ENCODE assay signal across 8 mouse cellular contexts in the genomic region with DNA sequence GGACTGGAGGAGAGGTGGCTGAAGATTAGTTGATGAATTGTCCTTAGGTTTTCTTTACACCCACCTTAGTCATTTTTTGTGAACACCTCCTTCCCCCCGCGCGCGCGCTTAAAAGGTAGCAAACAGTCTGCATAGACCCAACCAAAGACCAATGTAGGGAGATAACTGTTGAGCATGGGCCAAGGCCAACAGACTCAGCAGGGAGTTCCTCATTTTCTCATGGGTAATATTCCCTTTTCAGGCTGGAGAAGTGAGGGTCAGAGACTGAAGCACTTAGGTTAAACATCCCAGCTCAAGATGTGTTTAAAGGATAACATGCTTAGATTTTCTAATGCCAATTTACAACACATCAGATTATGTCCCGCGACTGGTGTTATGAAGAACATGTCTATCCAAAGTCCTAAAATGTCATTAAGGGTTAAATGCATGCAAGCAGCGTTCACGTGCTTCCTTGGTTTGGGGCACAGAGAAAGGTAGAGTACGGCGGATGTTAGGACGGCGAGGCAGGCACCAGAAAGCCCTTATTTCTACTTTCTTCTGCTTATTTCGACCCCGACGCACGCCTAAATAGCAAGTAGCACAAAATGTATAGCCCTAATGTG. TPM values are rescaled to one million over a fixed set of nuclear protein-coding genes. Genes with fewer than 3 reads are reported as not detected.
A peak's percentile ranks its signal among the peaks of the same experiment; 100 is the strongest.
DNase-seq lines count a peak whose midpoint lies in the region; ATAC-seq and TF ChIP-seq lines count a peak whose summit lies in the region.

No protein-coding gene starts in this region.

- H3K4me2 ChIP-seq in forebrain, postnatal 0 days (ENCODE audit: low read depth) = peak overlapping the region; percentile 79
- H3K4me2 ChIP-seq in liver, embryonic 16.5 days (ENCODE audit: low read depth, low read length) = peak overlapping the region; percentile 88

- 32% methylated on average over 17 of the region's 17 CpGs for WGBS in forebrain, postnatal 0 days
- WGBS in liver, embryonic 16.5 days (ENCODE audit: insufficient replicate concordance) = 27% methylated on average over 17 of the region's 17 CpGs

- peak overlapping the region; percentile 72 for H3K9ac ChIP-seq in forebrain, postnatal 0 days
- H3K9ac ChIP-seq in liver, embryonic 16.5 days (ENCODE audit: low read depth, low read length) = peak overlapping the region; percentile 52; the same call in 1 of the 2 replicates

- no peaks in the 10 kb centered on the region for H3K36me3 ChIP-seq in forebrain, postnatal 0 days (ENCODE audit: insufficient read depth)
- no peaks in the 10 kb centered on the region for H3K36me3 ChIP-seq in liver, embryonic 16.5 days (ENCODE audit: control insufficient read depth, insufficient read depth)

- H3K27ac ChIP-seq in forebrain, postnatal 0 days (ENCODE audit: low read depth, low read length) = peak overlapping the region; percentile 92
- peak overlapping the region; percentile 72 for H3K27ac ChIP-seq in liver, embryonic 16.5 days (ENCODE audit: low read length)

- no peaks in the 10 kb centered on the region for H3K27me3 ChIP-seq in forebrain, postnatal 0 days (ENCODE audit: insufficient read depth, low read length)
- no peaks in the 10 kb centered on the region; the same call in none of the 2 replicates for H3K27me3 ChIP-seq in liver, embryonic 16.5 days (ENCODE audit: control insufficient read depth, insufficient read depth, low read depth, low read length)

- H3K4me3 ChIP-seq in forebrain, postnatal 0 days (ENCODE audit: low read depth, low read length) = peak overlapping the region; percentile 53
- peak overlapping the region; percentile 60 for H3K4me3 ChIP-seq in liver, embryonic 16.5 days (ENCODE audit: low read depth, low read length)

- TF ChIP-seq CTCF in forebrain, postnatal 0 days (IDR thresholded peaks at IDR 0.05; ENCODE audit: low read depth) = no peak

- ATAC-seq in CD4-positive, CD25-positive, alpha-beta regulatory T cell, adult 4 months = peak; percentile 50
- peak; percentile 37 for ATAC-seq in forebrain, postnatal 0 days
- no peak for ATAC-seq in liver, embryonic 16.5 days (ENCODE audit: low read depth)

- H3K4me1 ChIP-seq in forebrain, postnatal 0 days (ENCODE audit: insufficient read depth) = no peaks in the 10 kb centered on the region
- H3K4me1 ChIP-seq in liver, embryonic 16.5 days (ENCODE audit: control insufficient read depth, low read depth, low read length) = peaks cover 36% of the 10 kb centered on the region

- no peaks in the 10 kb centered on the region for H3K9me3 ChIP-seq in forebrain, postnatal 0 days (ENCODE audit: low read length)
- H3K9me3 ChIP-seq in liver, embryonic 16.5 days (replicated peaks; ENCODE audit: control insufficient read depth, low read length) = no peaks in the 10 kb centered on the region

- peak; percentile 28 to 42 for DNase-seq in cerebellum, postnatal 10 days
- no peak for DNase-seq in cerebellum, adult 11 months
- no peak for DNase-seq in forebrain, postnatal 0 days
- DNase-seq in ovary, postnatal 36 days (ENCODE audit: low spot score) = no peak
- no peak for DNase-seq in right cerebral cortex, postnatal 36 days (ENCODE audit: low spot score in 2 of 2)
- DNase-seq in kidney, adult 18-20 months = no peak

RNA-seq across cellular contexts. Expression of a gene that starts 37.5 kb away (rescaled TPM):
- 100 to 1,000 TPM; 103 to 138 TPM for polyA plus RNA-seq in CD4-positive, CD25-positive, alpha-beta regulatory T cell, adult 4 months (2017; shearing (Covaris generic))
- 68.9 and 78.2 TPM in 2 replicates for total RNA-seq in forebrain, postnatal 0 days (2014; rRNA removed)
- 27.3 and 41.6 TPM in 2 replicates for polyA plus RNA-seq in forebrain, postnatal 0 days (2015; fragmentation: Nextera tagmentation; extraction: Ambion mirVana)
- 12.2 and 13.0 TPM in 2 replicates for polyA plus RNA-seq in liver, embryonic 16.5 days (2015; fragmentation: Nextera tagmentation; extraction: Ambion mirVana)

RNA-seq across cellular contexts. Expression of a gene that starts 55.8 kb away (rescaled TPM):
- polyA plus RNA-seq in CD4-positive, CD25-positive, alpha-beta regulatory T cell, adult 4 months (2017; shearing (Covaris generic)) = 1 to 10 TPM; 8.5 to 9.2 TPM
- total RNA-seq in forebrain, postnatal 0 days (2014; rRNA removed) = 16.3 and 23.4 TPM in 2 replicates
- 6.7 and 8.1 TPM in 2 replicates for polyA plus RNA-seq in forebrain, postnatal 0 days (2015; fragmentation: Nextera tagmentation; extraction: Ambion mirVana)
- 1.3 and 1.5 TPM in 2 replicates for polyA plus RNA-seq in liver, embryonic 16.5 days (2015; fragmentation: Nextera tagmentation; extraction: Ambion mirVana)

RNA-seq across cellular contexts. Expression of a gene that starts 56.7 kb away (rescaled TPM):
- polyA plus RNA-seq in CD4-positive, CD25-positive, alpha-beta regulatory T cell, adult 4 months (2017; shearing (Covaris generic)) = under 1 TPM in 1 of 2 experiments, not detected in 1; 0.22 TPM
- not detected in 2 replicates for total RNA-seq in forebrain, postnatal 0 days (2014; rRNA removed)
- polyA plus RNA-seq in forebrain, postnatal 0 days (2015; fragmentation: Nextera tagmentation; extraction: Ambion mirVana) = 0.07 TPM in 1 of 2 replicates, not detected in the other
- polyA plus RNA-seq in liver, embryonic 16.5 days (2015; fragmentation: Nextera tagmentation; extraction: Ambion mirVana) = not detected in 2 replicates

Comparison
In these comparisons a context has a peak if more than half of its experiments do, and no peak if none do; other contexts are left out.
1. DNase-seq: peak in cerebellum, postnatal 10 days (2 of 2); none in cerebellum, adult 11 months (single experiment), forebrain, postnatal 0 days (single experiment), ovary, postnatal 36 days (single experiment), right cerebral cortex, postnatal 36 days (0 of 2) and kidney, adult 18-20 months (single experiment).